Mouse (Mus musculus) midbrain, embryonic 10.5 days (tissue): Measurements from ENCODE around the gene Gpx2. TPM values are rescaled to one million over a fixed set of nuclear protein-coding genes. Genes with fewer than 3 reads are reported as not detected.
"Not testable (repeated sequence)": the region's sequence is repeated elsewhere in the genome, so short reads cannot be mapped to it uniquely, and the experiment has no call there.

Source experiments
- DNase-seq: peaks from one replicate; pipeline ENCODE4 v3.0.0-alpha.2; 2017; ENCODE audit warnings: low spot score
- H3K27ac ChIP-seq: fragments of 300-500 bp; sonication (generic); replicated peaks from 2 replicates; pipeline ENCODE4 v1.5.1; 2016; ENCODE audit warnings: mild to moderate bottlenecking
- H3K27me3 ChIP-seq: fragments of 300-500 bp; sonication (generic); 2 replicates; pipeline ENCODE4 v1.6.1; 2016; ENCODE audit warnings: low read depth, mild to moderate bottlenecking; ENCODE audit not compliant: poor library complexity, severe bottlenecking
- H3K36me3 ChIP-seq: fragments of 300-500 bp; sonication (generic); 2 replicates; pipeline ENCODE4 v1.6.1; 2016; ENCODE audit warnings: mild to moderate bottlenecking, moderate library complexity
- H3K4me1 ChIP-seq: fragments of 300-500 bp; sonication (generic); 2 replicates; pipeline ENCODE4 v1.6.1; 2016
- H3K4me3 ChIP-seq: fragments of 300-500 bp; sonication (generic); 2 replicates; pipeline ENCODE4 v1.5.1; 2016; ENCODE audit warnings: mild to moderate bottlenecking, moderate library complexity
- H3K9me3 ChIP-seq: fragments of 300-500 bp; sonication (generic); replicated peaks from 2 replicates; pipeline ENCODE4 v1.6.1; 2016; ENCODE audit warnings: mild to moderate bottlenecking
- WGBS: fragments of 180-500 bp; shearing (Covaris S2); methylation state at CpG from one replicate; pipeline ENCODE4 v1.1.7; 2016; 5-methylcytosine and 5-hydroxymethylcytosine counted together
- polyA plus RNA-seq: library from polyadenylated mRNA; unstranded; fragments of >200 nt; fragmentation: Nextera tagmentation; extraction: Ambion mirVana; gene quantifications from 2 replicates; pipeline ENCODE4 v1.2.1, GENCODE M21; 2016

Gene Gpx2
- polyA plus RNA-seq, 1 experiment from 2014 or later = not detected

DNA sequence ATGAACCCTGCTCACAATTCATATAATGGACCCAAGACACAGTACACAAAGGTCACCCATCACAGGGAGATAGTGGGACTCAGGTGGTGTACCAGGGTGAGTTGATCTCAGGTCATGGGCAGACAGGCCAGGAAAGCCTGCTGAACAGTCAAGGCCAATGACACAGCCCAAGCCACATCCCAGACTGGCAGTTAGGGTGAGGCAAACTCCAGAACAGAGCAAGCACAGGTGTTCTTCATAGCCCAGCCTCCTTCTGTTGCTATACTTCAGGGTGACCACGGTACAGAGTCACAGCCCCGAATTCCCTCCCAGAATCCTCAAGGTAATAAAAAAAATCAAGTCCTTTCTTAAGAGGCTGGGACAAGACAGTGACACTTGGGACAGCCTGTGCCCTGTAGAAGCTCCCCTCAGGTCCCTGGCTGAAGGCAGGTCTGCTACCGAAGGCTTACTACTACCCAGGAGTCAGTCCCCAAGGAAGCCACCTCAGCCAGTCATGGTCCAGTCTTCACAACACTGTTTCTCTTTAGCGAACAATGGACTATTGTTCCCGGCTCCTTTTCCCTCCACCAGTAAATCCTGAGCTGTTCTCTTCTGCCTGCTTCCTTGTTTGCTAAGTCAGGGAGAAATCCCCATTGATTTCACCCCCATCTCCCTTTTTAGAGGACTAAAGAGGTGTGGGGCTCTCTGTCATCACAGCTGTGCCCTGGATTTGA lies 2.8 kb upstream of the Gpx2 start:
- Histone ChIP-seq H3K9me3 (no peaks in the 10 kb centered on the region), H3K4me3 (no peak overlapping the region), H3K4me1 (peaks cover 22% of the 10 kb centered on the region), H3K27ac (0 out of 2 replicates have a peak overlapping the region, but pooled peaks have one; percentile 23), H3K27me3 (no peaks in the 10 kb centered on the region; the same call in 1 of the 2 replicates), H3K36me3 (no peaks in the 10 kb centered on the region)
- no peak for DNase-seq
- WGBS = 50% methylated on average over 5 of the region's 5 CpGs

DNA sequence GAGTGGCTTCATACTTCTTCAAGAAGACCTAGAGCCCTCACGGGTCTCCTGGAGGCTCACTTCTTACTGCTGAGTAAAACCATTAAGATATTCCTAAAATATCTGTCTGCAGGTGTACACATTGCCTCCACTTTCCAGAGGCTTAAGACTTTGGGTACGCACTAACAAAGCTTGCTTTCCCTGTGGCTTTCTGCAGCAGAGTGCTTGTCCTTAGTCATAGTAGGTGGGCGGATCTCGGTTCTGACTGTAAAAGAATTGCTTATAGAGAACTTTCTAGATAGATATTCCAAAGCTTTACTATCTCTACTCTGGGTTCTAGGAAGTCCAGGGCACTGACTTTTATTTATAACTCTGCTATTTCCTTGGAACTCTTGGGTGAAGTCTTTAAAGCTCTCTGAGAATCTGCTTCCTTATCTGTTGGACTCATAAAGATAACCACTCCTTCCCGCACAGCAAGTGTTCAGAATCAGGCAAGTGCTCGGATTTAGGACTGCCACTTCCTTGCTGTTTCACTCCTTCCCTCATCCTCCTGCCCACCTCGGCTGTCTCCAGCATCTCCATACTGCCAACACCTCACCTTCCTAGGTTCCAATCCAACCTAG lies 1.7 kb upstream of the Gpx2 start:
- no peaks in the 10 kb centered on the region for H3K9me3 ChIP-seq
- no peak overlapping the region for H3K4me3 ChIP-seq
- H3K27me3 ChIP-seq = no peaks in the 10 kb centered on the region; the same call in 1 of the 2 replicates
- no peak for DNase-seq
- no peaks in the 10 kb centered on the region for H3K36me3 ChIP-seq
- peaks cover 22% of the 10 kb centered on the region for H3K4me1 ChIP-seq
- no peak overlapping the region for H3K27ac ChIP-seq
- WGBS = 91% methylated on average over 7 of the region's 7 CpGs

DNA sequence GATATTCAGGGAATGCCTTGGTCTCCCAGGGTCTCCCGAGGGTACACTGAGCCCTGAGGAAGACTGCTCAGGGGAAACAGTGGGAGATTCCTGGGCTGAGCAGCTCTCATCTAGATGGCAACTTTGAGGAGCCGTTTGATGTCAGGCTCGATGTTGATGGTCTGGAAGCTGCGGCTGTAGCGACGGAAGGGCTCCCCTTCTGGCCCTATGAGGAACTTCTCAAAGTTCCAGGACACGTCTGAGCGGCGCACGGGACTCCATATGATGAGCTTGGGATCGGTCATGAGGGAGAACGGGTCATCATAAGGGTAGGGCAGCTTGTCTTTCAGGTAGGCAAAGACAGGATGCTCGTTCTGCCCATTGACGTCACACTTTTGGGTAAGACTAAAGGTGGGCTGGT lies 2.8 kb downstream of the Gpx2 start:
- H3K27ac ChIP-seq, H3K36me3 ChIP-seq, H3K9me3 ChIP-seq, H3K27me3 ChIP-seq, H3K4me3 ChIP-seq, H3K4me1 ChIP-seq, DNase-seq: not testable (repeated sequence)
- WGBS = 49% methylated on average over 14 of the region's 14 CpGs

DNA sequence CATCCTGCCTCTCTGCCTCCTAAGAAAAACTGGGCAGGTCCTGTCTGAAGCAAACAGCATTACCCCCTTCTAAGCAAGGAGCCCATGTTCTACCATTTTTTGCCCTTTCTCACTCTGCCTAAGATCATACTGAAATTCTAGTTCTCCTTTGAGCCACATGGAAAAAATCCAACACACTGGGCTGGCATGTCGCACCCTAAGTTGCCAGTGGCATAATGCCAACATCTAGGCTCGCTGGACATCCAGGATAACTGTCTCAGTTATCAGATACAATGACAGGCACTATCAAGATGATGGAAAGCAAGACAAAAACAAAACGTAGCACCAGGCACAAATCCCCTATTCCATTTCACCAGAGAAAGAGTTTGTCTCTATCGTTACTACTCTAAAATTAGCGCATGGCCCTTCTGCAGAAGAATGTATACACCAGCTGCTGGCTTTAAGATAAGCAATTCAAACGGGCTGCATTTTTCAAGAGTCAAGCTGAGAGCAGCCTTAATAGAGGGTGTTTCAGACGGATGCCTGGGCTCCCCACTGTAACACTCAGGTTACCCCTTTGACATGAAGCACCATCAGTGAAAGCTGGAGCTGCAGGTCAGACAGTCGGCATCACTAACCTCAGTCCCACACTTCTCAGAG lies 4.8 kb downstream of the Gpx2 start:
- DNase-seq = no peak
- no peaks in the 10 kb centered on the region for H3K4me1 ChIP-seq
- H3K27me3 ChIP-seq = no peaks in the 10 kb centered on the region
- no peak overlapping the region for H3K27ac ChIP-seq
- H3K9me3 ChIP-seq = no peaks in the 10 kb centered on the region
- H3K36me3 ChIP-seq = no peaks in the 10 kb centered on the region
- 77% methylated on average over 8 of the region's 8 CpGs for WGBS
- no peak overlapping the region for H3K4me3 ChIP-seq

DNA sequence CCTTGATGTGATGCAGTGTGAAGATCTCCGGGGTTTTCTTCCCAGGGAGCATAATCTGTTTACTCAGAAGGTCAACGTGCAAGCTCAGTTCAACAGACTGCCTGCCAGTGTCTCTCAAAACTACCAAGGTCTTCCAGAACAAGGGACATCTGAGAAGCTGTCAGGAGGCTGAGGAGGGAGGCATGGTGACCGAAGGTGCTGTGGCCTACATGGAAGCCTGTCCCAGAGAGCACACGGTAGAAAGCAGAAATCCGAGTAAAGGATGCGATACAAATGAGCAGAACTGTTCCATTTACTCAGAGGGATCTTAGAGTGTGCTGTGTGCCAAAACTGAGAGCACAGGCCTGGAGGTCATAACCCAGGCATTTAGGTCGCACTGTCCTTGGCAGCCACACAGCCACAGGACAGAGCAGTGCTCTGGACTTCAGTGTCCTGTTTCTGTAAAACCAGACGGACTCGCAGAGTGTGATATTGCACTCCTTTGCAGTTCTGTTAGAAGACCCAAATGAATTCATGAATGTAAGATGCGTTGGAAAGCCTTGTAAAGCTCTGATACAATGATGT lies 11.2 kb downstream of the Gpx2 start:
- no peak overlapping the region for H3K4me3 ChIP-seq
- no peak for DNase-seq
- H3K36me3 ChIP-seq = no peaks in the 10 kb centered on the region
- H3K4me1 ChIP-seq = peaks cover 18% of the 10 kb centered on the region
- H3K27ac ChIP-seq = peak overlapping the region; percentile 28; the same call in 1 of the 2 replicates
- no peaks in the 10 kb centered on the region for H3K27me3 ChIP-seq
- H3K9me3 ChIP-seq = no peaks in the 10 kb centered on the region
- WGBS = 75% methylated on average over 10 of the region's 10 CpGs

DNA sequence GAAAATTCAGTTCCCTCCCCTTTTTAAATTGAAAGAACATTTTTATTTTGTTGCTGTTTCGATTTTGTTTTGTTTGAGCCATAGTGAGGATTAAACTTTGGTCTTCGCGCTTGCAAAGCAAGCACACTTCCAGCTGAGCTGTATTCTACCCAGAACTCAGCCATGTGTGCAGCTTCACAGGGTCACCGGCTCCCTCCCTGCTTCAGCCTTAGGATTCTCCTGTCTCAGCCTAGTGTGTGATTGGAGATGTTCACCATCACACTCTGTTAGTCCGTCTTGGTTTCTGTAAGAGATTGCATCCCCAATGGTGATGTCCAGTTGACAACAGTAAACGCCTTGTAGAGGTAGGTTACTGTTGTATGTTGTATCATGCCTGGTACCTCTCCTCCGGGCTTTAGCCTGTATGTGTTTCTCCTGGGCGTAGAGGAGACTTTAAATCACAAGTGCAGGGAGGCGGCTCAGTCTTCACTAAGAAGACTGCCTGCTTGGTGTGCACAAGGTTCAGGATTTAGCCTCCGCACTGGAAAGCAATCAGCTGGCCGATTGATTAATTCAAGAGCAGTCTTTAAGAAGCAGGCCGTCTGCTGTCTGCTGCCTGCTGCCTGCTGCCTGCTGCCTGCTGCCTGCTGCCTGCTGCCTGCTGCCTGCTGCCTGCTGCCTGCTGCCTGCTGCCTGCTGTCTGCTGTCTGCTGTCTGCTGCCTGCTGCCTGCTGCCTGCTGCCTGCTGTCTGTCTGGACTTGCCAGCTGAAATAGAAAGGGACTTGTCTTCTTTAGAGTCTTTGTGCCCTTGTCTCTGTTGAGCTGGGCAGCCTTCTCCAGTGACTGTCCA lies 14.5 kb downstream of the Gpx2 start:
- Histone ChIP-seq H3K27ac (peak overlapping the region; percentile 50), H3K4me1 (peaks cover 18% of the 10 kb centered on the region), H3K36me3 (peaks cover 4% of the 10 kb centered on the region), H3K9me3 (no peaks in the 10 kb centered on the region), H3K4me3 (no peak overlapping the region), H3K27me3 (no peaks in the 10 kb centered on the region)
- DNase-seq = no peak
- 69% methylated on average over 12 of the region's 12 CpGs for WGBS

DNA sequence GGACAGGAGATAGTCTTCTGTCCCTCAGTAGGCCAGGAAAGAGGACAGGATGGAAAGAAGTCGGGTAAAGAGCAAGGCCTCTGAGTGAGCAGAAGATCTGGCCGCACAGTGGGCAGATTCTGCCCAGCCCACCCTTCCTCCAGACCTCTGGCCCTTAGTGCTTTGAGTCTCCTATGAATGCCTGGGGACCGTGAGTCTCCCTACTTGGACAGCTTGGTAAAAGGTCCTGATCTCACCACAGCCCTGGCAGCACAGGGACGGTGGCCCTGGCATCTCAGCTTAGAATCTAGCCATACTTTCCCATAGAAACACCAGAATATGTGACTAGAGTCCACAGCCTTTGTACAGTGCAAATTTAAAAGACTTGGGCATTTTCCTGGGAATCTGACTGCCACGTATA lies 15.4 kb downstream of the Gpx2 start:
- no peak for DNase-seq
- H3K4me1 ChIP-seq = peaks cover 18% of the 10 kb centered on the region
- peaks cover 4% of the 10 kb centered on the region for H3K36me3 ChIP-seq
- 84% methylated on average over 5 of the region's 5 CpGs for WGBS
- no peaks in the 10 kb centered on the region for H3K9me3 ChIP-seq
- no peak overlapping the region for H3K4me3 ChIP-seq
- H3K27me3 ChIP-seq = no peaks in the 10 kb centered on the region
- no peak overlapping the region for H3K27ac ChIP-seq

DNA sequence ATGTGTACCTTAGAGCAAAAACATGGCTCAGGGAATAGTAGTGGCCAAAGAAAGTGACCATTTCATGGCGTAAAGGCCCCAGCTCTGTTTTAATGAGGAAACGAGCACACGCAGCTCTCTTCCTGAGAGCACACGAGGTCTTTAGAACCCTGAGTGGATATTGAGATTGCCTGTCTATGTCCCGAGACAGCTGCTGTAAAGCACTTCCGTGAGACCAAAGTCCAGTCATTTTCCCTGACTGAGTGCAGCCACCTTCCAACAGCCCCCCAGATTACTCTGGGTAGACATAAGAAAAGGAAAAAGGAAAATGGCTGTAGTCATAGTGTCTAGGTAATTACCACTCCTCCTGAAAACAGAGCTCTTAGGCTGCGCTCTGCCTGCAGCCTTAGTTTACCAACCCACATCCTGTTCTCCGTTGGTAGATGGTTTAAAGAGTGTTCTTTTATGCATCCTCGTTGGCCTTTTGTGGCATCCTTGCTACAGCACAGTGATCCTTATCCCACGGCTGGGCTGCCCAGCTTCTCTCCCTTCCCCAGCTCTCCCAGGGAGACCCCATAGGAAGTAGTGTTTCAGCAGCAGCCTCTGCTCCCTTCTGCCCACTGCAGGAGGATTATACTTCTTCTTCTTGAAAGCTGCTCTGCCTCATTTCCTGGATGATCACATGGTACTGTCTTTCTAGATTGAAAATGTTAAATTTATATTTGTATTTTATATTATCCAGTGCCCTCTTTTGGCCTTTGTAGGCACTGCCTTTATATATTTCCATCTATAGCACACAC lies 16.9 kb downstream of the Gpx2 start:
- Histone ChIP-seq H3K27me3 (no peaks in the 10 kb centered on the region), H3K27ac (no peak overlapping the region), H3K4me3 (no peak overlapping the region), H3K4me1 (peaks cover 8% of the 10 kb centered on the region), H3K36me3 (peaks cover 4% of the 10 kb centered on the region), H3K9me3 (no peaks in the 10 kb centered on the region)
- WGBS = 89% methylated on average over 10 of the region's 10 CpGs
- DNase-seq = no peak

DNA sequence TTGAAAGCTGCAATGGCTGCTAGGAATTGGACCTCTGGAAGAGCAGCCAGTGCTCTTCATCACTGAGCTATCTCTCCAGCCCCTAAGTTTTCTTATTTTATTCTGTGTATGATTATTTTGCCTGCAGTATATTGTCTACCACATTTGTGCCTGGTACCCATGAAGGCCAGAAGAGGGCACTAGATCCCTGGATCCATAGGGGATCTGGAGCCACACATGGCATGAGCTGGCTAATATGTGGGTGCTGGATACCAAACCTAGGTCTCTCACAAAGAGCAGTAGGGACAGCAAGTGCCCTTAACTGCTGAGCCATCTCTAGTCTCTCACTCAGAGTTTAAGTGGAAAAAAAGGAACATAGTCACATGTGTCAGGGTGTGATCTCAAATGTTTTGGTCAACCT lies 17.5 kb downstream of the Gpx2 start:
- H3K9me3 ChIP-seq = no peaks in the 10 kb centered on the region
- H3K4me1 ChIP-seq = peaks cover 8% of the 10 kb centered on the region
- peaks cover 4% of the 10 kb centered on the region for H3K36me3 ChIP-seq
- H3K4me3 ChIP-seq = no peak overlapping the region
- no peak for DNase-seq
- no peaks in the 10 kb centered on the region for H3K27me3 ChIP-seq
- H3K27ac ChIP-seq = no peak overlapping the region

DNA sequence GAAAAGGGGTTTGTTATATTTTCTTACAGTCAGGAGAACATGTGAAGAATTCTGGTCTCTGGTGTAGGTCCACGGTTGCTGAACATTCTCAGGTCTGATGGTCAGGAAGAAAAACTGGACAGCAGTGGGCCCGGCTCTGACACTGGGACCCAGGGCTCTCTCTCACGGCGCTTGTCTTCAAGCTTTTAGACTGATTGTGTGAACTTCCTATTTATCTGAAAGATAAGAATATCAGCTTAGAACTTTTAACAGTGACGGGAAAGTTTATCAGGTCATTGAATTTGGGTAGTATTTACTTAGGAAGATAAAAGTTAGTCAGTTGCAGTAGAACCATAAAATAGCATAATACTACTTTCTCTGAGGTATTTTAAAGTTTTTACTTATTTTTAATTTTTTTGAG lies 18.5 kb downstream of the Gpx2 start:
- Histone ChIP-seq H3K4me1 (peaks cover 8% of the 10 kb centered on the region), H3K9me3 (no peaks in the 10 kb centered on the region), H3K27me3 (no peaks in the 10 kb centered on the region), H3K4me3 (no peak overlapping the region), H3K36me3 (peaks cover 4% of the 10 kb centered on the region), H3K27ac (no peak overlapping the region)
- WGBS = 94% methylated on average over 5 of the region's 5 CpGs
- DNase-seq = no peak

DNA sequence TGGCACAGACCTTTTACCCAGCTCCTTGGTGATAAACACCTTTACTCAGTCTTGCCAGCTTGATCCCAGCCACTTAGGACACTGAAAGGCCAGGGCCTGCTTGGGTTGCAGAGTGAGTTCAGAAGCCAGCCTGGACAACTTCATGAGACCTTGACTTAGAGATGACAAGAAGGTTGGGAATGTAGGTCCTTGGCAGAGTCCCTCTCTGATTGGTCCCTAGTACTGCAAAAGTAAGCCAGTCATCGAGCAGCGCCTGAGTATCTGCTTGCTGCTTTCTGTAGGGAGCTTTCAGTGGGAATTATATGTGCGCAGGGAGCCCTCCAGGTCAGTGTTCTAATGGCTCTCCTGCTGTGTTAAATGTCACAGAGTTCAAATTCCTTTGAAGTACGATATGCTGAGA lies 20.2 kb downstream of the Gpx2 start:
- peaks cover 4% of the 10 kb centered on the region for H3K36me3 ChIP-seq
- WGBS = 62% methylated on average over 4 of the region's 4 CpGs
- H3K27ac ChIP-seq = no peak overlapping the region
- no peaks in the 10 kb centered on the region for H3K9me3 ChIP-seq
- no peak for DNase-seq
- no peak overlapping the region for H3K4me3 ChIP-seq
- no peaks in the 10 kb centered on the region for H3K4me1 ChIP-seq
- no peaks in the 10 kb centered on the region for H3K27me3 ChIP-seq

DNA sequence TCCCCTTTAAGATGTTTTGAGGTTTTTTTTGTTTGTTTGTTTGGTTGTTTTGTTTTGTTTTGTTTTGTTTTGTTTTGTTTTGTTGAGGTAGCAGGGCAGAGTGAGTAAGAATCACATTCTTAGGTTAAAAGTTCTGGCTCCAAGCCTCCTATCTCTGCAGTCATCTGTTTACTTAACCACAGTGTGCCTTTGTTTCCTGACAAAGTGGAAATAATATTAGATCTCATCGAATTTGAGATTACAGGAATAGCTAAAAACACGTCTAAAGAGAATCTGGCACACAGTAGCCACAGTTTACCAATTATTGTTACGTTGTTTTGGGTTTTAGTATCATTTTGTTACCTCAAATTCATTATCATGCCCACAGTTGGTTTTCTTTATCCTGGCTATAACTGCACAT lies 20.7 kb downstream of the Gpx2 start:
- no peaks in the 10 kb centered on the region for H3K4me1 ChIP-seq
- peaks cover 4% of the 10 kb centered on the region for H3K36me3 ChIP-seq
- DNase-seq = no peak
- H3K4me3 ChIP-seq = no peak overlapping the region
- 86% methylated on average over 3 of the region's 3 CpGs for WGBS
- H3K9me3 ChIP-seq = no peaks in the 10 kb centered on the region
- no peaks in the 10 kb centered on the region for H3K27me3 ChIP-seq
- no peak overlapping the region for H3K27ac ChIP-seq
